Mouse (Mus musculus): Measurements from ENCODE around the gene Schip1. TPM values are rescaled to one million over a fixed set of nuclear protein-coding genes. Genes with fewer than 3 reads are reported as not detected.

Gene Schip1
- polyA plus RNA-seq, 1 experiment from 2014 or later, result 76.4 TPM

GRCm38 (mm10) chr3:68393578-68393977 lies 329.0 kb downstream of the Schip1 start:
- no peak for ATAC-seq (ENCODE audit: insufficient number of reproducible peaks, low FRiP score)
- no peaks in the 10 kb centered on the region for H3K9me3 ChIP-seq (replicated peaks)
- no peak overlapping the region for H3K27ac ChIP-seq (ENCODE audit: poor library complexity, severe bottlenecking)
- no peak overlapping the region for H3K4me3 ChIP-seq
- no peak overlapping the region for H3K4me2 ChIP-seq
- H3K4me1 ChIP-seq (replicated peaks), result no peaks in the 10 kb centered on the region
- 68% methylated on average over 2 of the region's 2 CpGs for WGBS
- no peaks in the 10 kb centered on the region for H3K36me3 ChIP-seq
- no peak overlapping the region for H3K9ac ChIP-seq
- H3K27me3 ChIP-seq (replicated peaks), result no peaks in the 10 kb centered on the region

GRCm38 (mm10) chr3:68398691-68399090 lies 334.1 kb downstream of the Schip1 start:
- Histone ChIP-seq H3K36me3 (no peaks in the 10 kb centered on the region), H3K27me3 (replicated peaks) (no peaks in the 10 kb centered on the region), H3K4me2 (no peak overlapping the region), H3K9me3 (replicated peaks) (no peaks in the 10 kb centered on the region), H3K4me1 (replicated peaks) (peaks cover 4% of the 10 kb centered on the region), H3K27ac (ENCODE audit: poor library complexity, severe bottlenecking) (no peak overlapping the region), H3K4me3 (no peak overlapping the region), H3K9ac (no peak overlapping the region)
- no peak for ATAC-seq (ENCODE audit: insufficient number of reproducible peaks, low FRiP score)
- whole genome bisulfite sequencing, result 80% methylated on average over 3 of the region's 3 CpGs

GRCm38 (mm10) chr3:68400121-68400520 lies 335.5 kb downstream of the Schip1 start:
- Histone ChIP-seq H3K4me2 (no peak overlapping the region), H3K4me3 (no peak overlapping the region), H3K36me3 (no peaks in the 10 kb centered on the region), H3K4me1 (replicated peaks) (peaks cover 4% of the 10 kb centered on the region), H3K9me3 (replicated peaks) (no peaks in the 10 kb centered on the region), H3K9ac (no peak overlapping the region), H3K27ac (ENCODE audit: poor library complexity, severe bottlenecking) (no peak overlapping the region), H3K27me3 (replicated peaks) (no peaks in the 10 kb centered on the region)
- 68% methylated on average over 7 of the region's 7 CpGs for WGBS
- no peak for ATAC-seq (ENCODE audit: insufficient number of reproducible peaks, low FRiP score)

- Histone ChIP-seq H3K36me3 (no peaks in the 10 kb centered on the region), H3K9me3 (replicated peaks) (no peaks in the 10 kb centered on the region), H3K9ac (no peak overlapping the region), H3K4me3 (no peak overlapping the region), H3K4me2 (no peak overlapping the region), H3K4me1 (replicated peaks) (peaks cover 11% of the 10 kb centered on the region), H3K27me3 (replicated peaks) (no peaks in the 10 kb centered on the region), H3K27ac (ENCODE audit: poor library complexity, severe bottlenecking) (no peak overlapping the region)
- WGBS, result 88% methylated on average over 4 of the region's 4 CpGs
- no peak for ATAC-seq (ENCODE audit: insufficient number of reproducible peaks, low FRiP score)
Observed at GRCm38 (mm10) chr3:68403343-68403742, 338.7 kb downstream of the Schip1 start.

- Histone ChIP-seq H3K9me3 (replicated peaks) (no peaks in the 10 kb centered on the region), H3K36me3 (no peaks in the 10 kb centered on the region), H3K27ac (ENCODE audit: poor library complexity, severe bottlenecking) (no peak overlapping the region), H3K27me3 (replicated peaks) (no peaks in the 10 kb centered on the region), H3K4me3 (no peak overlapping the region), H3K4me2 (no peak overlapping the region), H3K4me1 (replicated peaks) (peaks cover 11% of the 10 kb centered on the region), H3K9ac (no peak overlapping the region)
- no peak for ATAC-seq (ENCODE audit: insufficient number of reproducible peaks, low FRiP score)
- 85% methylated on average over 2 of the region's 2 CpGs for WGBS
Observed at GRCm38 (mm10) chr3:68403783-68404217, 339.2 kb downstream of the Schip1 start.

GRCm38 (mm10) chr3:68405724-68406123 lies 341.1 kb downstream of the Schip1 start:
- Histone ChIP-seq H3K9me3 (replicated peaks) (no peaks in the 10 kb centered on the region), H3K4me2 (no peak overlapping the region), H3K36me3 (no peaks in the 10 kb centered on the region), H3K4me3 (no peak overlapping the region), H3K4me1 (replicated peaks) (peaks cover 11% of the 10 kb centered on the region), H3K27me3 (replicated peaks) (no peaks in the 10 kb centered on the region), H3K9ac (no peak overlapping the region), H3K27ac (ENCODE audit: poor library complexity, severe bottlenecking) (no peak overlapping the region)
- WGBS, result 45% methylated on average over 5 of the region's 5 CpGs
- ATAC-seq (ENCODE audit: insufficient number of reproducible peaks, low FRiP score), result no peak

- no peak overlapping the region for H3K27ac ChIP-seq (ENCODE audit: poor library complexity, severe bottlenecking)
- no peak overlapping the region for H3K4me3 ChIP-seq
- H3K36me3 ChIP-seq, result no peaks in the 10 kb centered on the region
- H3K9me3 ChIP-seq (replicated peaks), result no peaks in the 10 kb centered on the region
- H3K4me1 ChIP-seq (replicated peaks), result peaks cover 11% of the 10 kb centered on the region
- WGBS, result 18% methylated on average over 3 of the region's 3 CpGs
- no peaks in the 10 kb centered on the region for H3K27me3 ChIP-seq (replicated peaks)
- ATAC-seq (ENCODE audit: insufficient number of reproducible peaks, low FRiP score), result no peak
- no peak overlapping the region for H3K9ac ChIP-seq
- H3K4me2 ChIP-seq, result no peak overlapping the region
Observed at GRCm38 (mm10) chr3:68412262-68412661, 347.7 kb downstream of the Schip1 start.

- no peaks in the 10 kb centered on the region for H3K36me3 ChIP-seq
- no peak overlapping the region for H3K4me2 ChIP-seq
- H3K4me1 ChIP-seq (replicated peaks), result no peaks in the 10 kb centered on the region
- H3K27ac ChIP-seq (ENCODE audit: poor library complexity, severe bottlenecking), result no peak overlapping the region
- no peak overlapping the region for H3K9ac ChIP-seq
- ATAC-seq (ENCODE audit: insufficient number of reproducible peaks, low FRiP score), result no peak
- no peaks in the 10 kb centered on the region for H3K9me3 ChIP-seq (replicated peaks)
- WGBS, result 86% methylated on average over 4 of the region's 4 CpGs
- H3K27me3 ChIP-seq (replicated peaks), result no peaks in the 10 kb centered on the region; the same call in 1 of the 2 replicates
- H3K4me3 ChIP-seq, result no peak overlapping the region
Observed at GRCm38 (mm10) chr3:68419792-68420191, 355.2 kb downstream of the Schip1 start.

GRCm38 (mm10) chr3:68420927-68421326 lies 356.3 kb downstream of the Schip1 start:
- Histone ChIP-seq H3K4me2 (no peak overlapping the region), H3K4me3 (no peak overlapping the region), H3K9ac (no peak overlapping the region), H3K27ac (ENCODE audit: poor library complexity, severe bottlenecking) (no peak overlapping the region), H3K9me3 (replicated peaks) (no peaks in the 10 kb centered on the region), H3K4me1 (replicated peaks) (no peaks in the 10 kb centered on the region), H3K36me3 (no peaks in the 10 kb centered on the region), H3K27me3 (replicated peaks) (no peaks in the 10 kb centered on the region; the same call in 1 of the 2 replicates)
- no peak for ATAC-seq (ENCODE audit: insufficient number of reproducible peaks, low FRiP score)
- WGBS, result 65% methylated on average over 2 of the region's 2 CpGs

- H3K9me3 ChIP-seq (replicated peaks), result no peaks in the 10 kb centered on the region
- H3K4me1 ChIP-seq (replicated peaks), result no peaks in the 10 kb centered on the region
- H3K4me3 ChIP-seq, result no peak overlapping the region
- no peak overlapping the region for H3K27ac ChIP-seq (ENCODE audit: poor library complexity, severe bottlenecking)
- ATAC-seq (ENCODE audit: insufficient number of reproducible peaks, low FRiP score), result no peak
- H3K27me3 ChIP-seq (replicated peaks), result no peaks in the 10 kb centered on the region; the same call in 1 of the 2 replicates
- no peak overlapping the region for H3K4me2 ChIP-seq
- no peaks in the 10 kb centered on the region for H3K36me3 ChIP-seq
- H3K9ac ChIP-seq, result no peak overlapping the region
- WGBS, result 74% methylated on average over 2 of the region's 2 CpGs
Observed at GRCm38 (mm10) chr3:68421849-68422248, 357.2 kb downstream of the Schip1 start.

GRCm38 (mm10) chr3:68428081-68428480 lies 363.5 kb downstream of the Schip1 start:
- no peak overlapping the region for H3K9ac ChIP-seq
- H3K36me3 ChIP-seq, result no peaks in the 10 kb centered on the region
- H3K4me3 ChIP-seq, result no peak overlapping the region
- no peak overlapping the region for H3K27ac ChIP-seq (ENCODE audit: poor library complexity, severe bottlenecking)
- H3K9me3 ChIP-seq (replicated peaks), result no peaks in the 10 kb centered on the region
- H3K27me3 ChIP-seq (replicated peaks), result no peaks in the 10 kb centered on the region
- no peak overlapping the region for H3K4me2 ChIP-seq
- ATAC-seq (ENCODE audit: insufficient number of reproducible peaks, low FRiP score), result no peak
- H3K4me1 ChIP-seq (replicated peaks), result no peaks in the 10 kb centered on the region
- WGBS, result 84% methylated on average over 5 of the region's 5 CpGs

- WGBS, result 75% methylated on average over 7 of the region's 7 CpGs
Observed at GRCm38 (mm10) chr3:68434435-68434834, 369.8 kb downstream of the Schip1 start.

More at GRCm38 (mm10) chr3:68434435-68434834, 369.8 kb downstream of the Schip1 start:
- Histone ChIP-seq H3K9me3 (replicated peaks) (no peaks in the 10 kb centered on the region), H3K27ac (ENCODE audit: poor library complexity, severe bottlenecking) (no peak overlapping the region), H3K4me1 (replicated peaks) (no peaks in the 10 kb centered on the region), H3K27me3 (replicated peaks) (no peaks in the 10 kb centered on the region), H3K36me3 (no peaks in the 10 kb centered on the region), H3K9ac (no peak overlapping the region), H3K4me3 (no peak overlapping the region), H3K4me2 (no peak overlapping the region)
- ATAC-seq (ENCODE audit: insufficient number of reproducible peaks, low FRiP score), result no peak

Measured in heart, embryonic 12.5 days (tissue).